Mouse (Mus musculus) forebrain, embryonic 14.5 days (tissue): ENCODE results near the gene Gramd1b. TPM values are rescaled to one million over a fixed set of nuclear protein-coding genes. Genes with fewer than 3 reads are reported as not detected.

Experiments used
- ATAC-seq: fragments of 200-750 bp; cut with Nextera tagmentation; 2 replicates; pipeline ENCODE4 v1.8.0; 2017; ENCODE audit warnings: mild to moderate bottlenecking, moderate library complexity
- DNase-seq: peaks from one replicate; pipeline ENCODE4 v3.0.0-alpha.2; 2015; ENCODE audit warnings: low spot score
- H3K27ac ChIP-seq: fragments of 300-500 bp; sonication (generic); 2 replicates; pipeline ENCODE4 v1.5.1; 2014; ENCODE audit warnings: low read depth, mild to moderate bottlenecking, control low read depth, low read length, moderate library complexity
- H3K27me3 ChIP-seq: fragments of 300-500 bp; sonication (generic); replicated peaks from 2 replicates; pipeline ENCODE4 v1.6.1; 2014; ENCODE audit warnings: low read length, control low read depth, mixed read lengths; ENCODE audit not compliant: control insufficient read depth, insufficient read depth
- H3K36me3 ChIP-seq: fragments of 300-500 bp; sonication (generic); 2 replicates; pipeline ENCODE4 v1.6.1; 2014; ENCODE audit warnings: low read length, control low read depth; ENCODE audit not compliant: control insufficient read depth, insufficient read depth
- H3K4me1 ChIP-seq: fragments of 300-500 bp; sonication (generic); 2 replicates; pipeline ENCODE4 v1.6.1; 2014; ENCODE audit warnings: antibody characterized with exemption, low read length, control low read depth; ENCODE audit not compliant: control insufficient read depth, insufficient read depth
- H3K4me2 ChIP-seq: fragments of 300-500 bp; sonication (generic); 2 replicates; pipeline ENCODE4 v1.6.1; 2014; ENCODE audit warnings: mild to moderate bottlenecking, control low read depth, low read length
- H3K4me3 ChIP-seq: fragments of 300-500 bp; sonication (generic); 2 replicates; pipeline ENCODE4 v1.5.1; 2014; ENCODE audit warnings: low read depth, low read length, control low read depth
- H3K9ac ChIP-seq: fragments of 300-500 bp; sonication (generic); 2 replicates; pipeline ENCODE4 v1.6.1; 2014; ENCODE audit warnings: mild to moderate bottlenecking, low read length, control low read depth, moderate library complexity
- H3K9me3 ChIP-seq: fragments of 300-500 bp; sonication (generic); replicated peaks from 2 replicates; pipeline ENCODE4 v1.6.1; 2016; ENCODE audit warnings: low read length, control low read depth, mixed read lengths; ENCODE audit not compliant: control insufficient read depth
- WGBS: fragments of 180-500 bp; shearing (Covaris S2); extraction: QIAGEN DNeasy Blood & Tissue Kit; methylation state at CpG from one replicate; pipeline ENCODE4 v1.1.7; 2014; 5-methylcytosine and 5-hydroxymethylcytosine counted together
- polyA plus RNA-seq: library from polyadenylated mRNA; unstranded; fragments of >200 nt; fragmentation: Nextera tagmentation; extraction: Ambion mirVana; gene quantifications from 2 replicates; pipeline ENCODE4 v1.2.1, GENCODE M21; 2014

Gramd1b gene
- polyA plus RNA-seq, 1 experiment from 2014 or later: 8.6 TPM

GRCm38 (mm10) chr9:40294210-40294609, 237.0 kb downstream of the Gramd1b start:
- 76% methylated on average over 5 of the region's 5 CpGs for WGBS
- H3K36me3 ChIP-seq: peaks cover 40% of the 10 kb centered on the region
- no peaks in the 10 kb centered on the region for H3K27me3 ChIP-seq
- no peaks in the 10 kb centered on the region for H3K4me1 ChIP-seq
- H3K27ac ChIP-seq: no peak overlapping the region
- H3K4me2 ChIP-seq: no peak overlapping the region
- no peak overlapping the region for H3K4me3 ChIP-seq
- ATAC-seq: no peak
- no peak for DNase-seq
- no peaks in the 10 kb centered on the region for H3K9me3 ChIP-seq
- H3K9ac ChIP-seq: no peak overlapping the region

- ATAC-seq: no peak
- Histone ChIP-seq H3K27me3 (no peaks in the 10 kb centered on the region), H3K27ac (no peak overlapping the region), H3K36me3 (peaks cover 38% of the 10 kb centered on the region), H3K4me1 (no peaks in the 10 kb centered on the region), H3K9me3 (no peaks in the 10 kb centered on the region), H3K4me3 (no peak overlapping the region), H3K9ac (no peak overlapping the region), H3K4me2 (no peak overlapping the region)
- WGBS: 91% methylated on average over 5 of the region's 5 CpGs
- no peak for DNase-seq
Measured at GRCm38 (mm10) chr9:40293740-40294139, 237.4 kb downstream of the Gramd1b start.

GRCm38 (mm10) chr9:40293286-40293685, 237.9 kb downstream of the Gramd1b start:
- Histone ChIP-seq H3K9ac (no peak overlapping the region), H3K27ac (no peak overlapping the region), H3K9me3 (no peaks in the 10 kb centered on the region), H3K27me3 (no peaks in the 10 kb centered on the region), H3K4me2 (no peak overlapping the region), H3K4me3 (no peak overlapping the region), H3K36me3 (peaks cover 38% of the 10 kb centered on the region), H3K4me1 (no peaks in the 10 kb centered on the region)
- no peak for DNase-seq
- ATAC-seq: no peak
- 92% methylated on average over 8 of the region's 8 CpGs for WGBS

GRCm38 (mm10) chr9:40292475-40292874, 238.7 kb downstream of the Gramd1b start:
- ATAC-seq: no peak
- Histone ChIP-seq H3K27me3 (no peaks in the 10 kb centered on the region), H3K4me1 (no peaks in the 10 kb centered on the region), H3K36me3 (peaks cover 30% of the 10 kb centered on the region), H3K27ac (no peak overlapping the region), H3K9me3 (no peaks in the 10 kb centered on the region), H3K4me2 (no peak overlapping the region), H3K9ac (no peak overlapping the region), H3K4me3 (no peak overlapping the region)
- DNase-seq: no peak
- WGBS: 95% methylated on average over 4 of the region's 4 CpGs

GRCm38 (mm10) chr9:40282968-40283367, 248.2 kb downstream of the Gramd1b start:
- ATAC-seq (no peak), DNase-seq (no peak)
- Histone ChIP-seq H3K9me3 (no peaks in the 10 kb centered on the region), H3K27me3 (no peaks in the 10 kb centered on the region), H3K4me1 (no peaks in the 10 kb centered on the region), H3K4me3 (no peak overlapping the region), H3K4me2 (no peak overlapping the region), H3K27ac (no peak overlapping the region), H3K9ac (no peak overlapping the region), H3K36me3 (peaks cover 21% of the 10 kb centered on the region)
- WGBS: 88% methylated on average over 7 of the region's 7 CpGs

- DNase-seq: no peak
- Histone ChIP-seq H3K4me1 (no peaks in the 10 kb centered on the region), H3K27ac (no peak overlapping the region), H3K27me3 (no peaks in the 10 kb centered on the region), H3K36me3 (peaks cover 24% of the 10 kb centered on the region), H3K4me3 (no peak overlapping the region), H3K4me2 (no peak overlapping the region), H3K9ac (no peak overlapping the region), H3K9me3 (no peaks in the 10 kb centered on the region)
- no peak for ATAC-seq
- 93% methylated on average over 7 of the region's 7 CpGs for WGBS
Measured at GRCm38 (mm10) chr9:40279438-40279837, 251.7 kb downstream of the Gramd1b start.

GRCm38 (mm10) chr9:40277671-40278070, 253.5 kb downstream of the Gramd1b start:
- 89% methylated on average over 3 of the region's 3 CpGs for WGBS

GRCm38 (mm10) chr9:40275904-40276303, 255.3 kb downstream of the Gramd1b start:
- ATAC-seq: no peak
- H3K27me3 ChIP-seq: no peaks in the 10 kb centered on the region

More at GRCm38 (mm10) chr9:40277671-40278070, 253.5 kb downstream of the Gramd1b start:
- Histone ChIP-seq H3K27ac (no peak overlapping the region), H3K27me3 (no peaks in the 10 kb centered on the region), H3K4me1 (no peaks in the 10 kb centered on the region), H3K9me3 (no peaks in the 10 kb centered on the region), H3K36me3 (peaks cover 18% of the 10 kb centered on the region), H3K9ac (no peak overlapping the region), H3K4me3 (no peak overlapping the region), H3K4me2 (no peak overlapping the region)
- ATAC-seq (no peak), DNase-seq (no peak)

GRCm38 (mm10) chr9:40272822-40273221, 258.4 kb downstream of the Gramd1b start:
- H3K27me3 ChIP-seq: no peaks in the 10 kb centered on the region
- H3K9me3 ChIP-seq: no peaks in the 10 kb centered on the region
- H3K36me3 ChIP-seq: 0 out of 2 replicates have a peak, but pooled peaks cover 3% of the 10 kb centered on the region
- DNase-seq (no peak), ATAC-seq (no peak)
- no peak overlapping the region for H3K27ac ChIP-seq
- no peak overlapping the region for H3K4me3 ChIP-seq
- H3K9ac ChIP-seq: no peak overlapping the region
- H3K4me1 ChIP-seq: peaks cover 15% of the 10 kb centered on the region
- WGBS: 89% methylated on average over 7 of the region's 7 CpGs
- peak overlapping the region; percentile 53; the same call in 1 of the 2 replicates for H3K4me2 ChIP-seq

More at GRCm38 (mm10) chr9:40275904-40276303, 255.3 kb downstream of the Gramd1b start:
- Histone ChIP-seq H3K4me3 (no peak overlapping the region), H3K4me1 (peaks cover 6% of the 10 kb centered on the region), H3K27ac (no peak overlapping the region), H3K9me3 (no peaks in the 10 kb centered on the region), H3K9ac (no peak overlapping the region), H3K4me2 (no peak overlapping the region), H3K36me3 (peaks cover 11% of the 10 kb centered on the region; the same call in 1 of the 2 replicates)
- 90% methylated on average over 5 of the region's 5 CpGs for WGBS
- no peak for DNase-seq
